Mouse (Mus musculus): ENCODE data around the gene Notum. TPM values are rescaled to one million over a fixed set of nuclear protein-coding genes. Genes with fewer than 3 reads are reported as not detected.

Gene Notum
- polyA plus RNA-seq, 1 experiment, result 25.5 TPM

GRCm38 (mm10) chr11:120634810-120635209 is 26.2 kb downstream of the Notum start:
- TF ChIP-seq CTCF (conservative IDR thresholded peaks at IDR 0.05; ENCODE audit: insufficient read depth, insufficient read length, low read depth, low read length) (no peak), POLR2A (IDR thresholded peaks at IDR 0.05; ENCODE audit: low read depth, low read length) (no peak)
- Histone ChIP-seq H3K27ac (ENCODE audit: insufficient read depth, low read depth, low read length) (no peak overlapping the region), H3K4me3 (ENCODE audit: insufficient read depth, low read depth, low read length) (no peak overlapping the region), H3K36me3 (ENCODE audit: control insufficient read depth, insufficient read depth, low read length) (no peaks in the 10 kb centered on the region), H3K4me1 (ENCODE audit: control insufficient read depth, insufficient read depth, low read length) (peaks cover 23% of the 10 kb centered on the region; the same call in 1 of the 2 replicates), H3K27me3 (replicated peaks; ENCODE audit: control insufficient read depth, insufficient read depth, low read length) (no peaks in the 10 kb centered on the region)
- WGBS, result 88% methylated on average over 5 of the region's 5 CpGs
- no peak for DNase-seq

GRCm38 (mm10) chr11:120633520-120634343 is 27.2 kb downstream of the Notum start, which contains the start of gene Mafg:
Gene Mafg (minus strand): TSS chr11:120633600.
- Histone ChIP-seq H3K27me3 (replicated peaks; ENCODE audit: control insufficient read depth, insufficient read depth, low read length) (no peaks in the 10 kb centered on the region), H3K4me3 (ENCODE audit: insufficient read depth, low read depth, low read length) (peak within 1 kb of the TSS; percentile 92), H3K27ac (ENCODE audit: insufficient read depth, low read depth, low read length) (peak within 1 kb of the TSS; percentile 95), H3K36me3 (ENCODE audit: control insufficient read depth, insufficient read depth, low read length) (no peaks in the 10 kb centered on the region), H3K4me1 (ENCODE audit: control insufficient read depth, insufficient read depth, low read length) (peaks cover 32% of the 10 kb centered on the region)
- no peak for TF ChIP-seq POLR2A (IDR thresholded peaks at IDR 0.05; ENCODE audit: low read depth, low read length)
- TF ChIP-seq CTCF (conservative IDR thresholded peaks at IDR 0.05; ENCODE audit: insufficient read depth, insufficient read length, low read depth, low read length), result no peak
- 11% methylated on average over 58 of the region's 58 CpGs for WGBS
- peak; percentile 98 for DNase-seq

GRCm38 (mm10) chr11:120632559-120633519 is 28.1 kb downstream of the Notum start:
- Histone ChIP-seq H3K36me3 (ENCODE audit: control insufficient read depth, insufficient read depth, low read length) (no peaks in the 10 kb centered on the region), H3K27ac (ENCODE audit: insufficient read depth, low read depth, low read length) (peak overlapping the region; percentile 95), H3K4me3 (ENCODE audit: insufficient read depth, low read depth, low read length) (peak overlapping the region; percentile 92), H3K4me1 (ENCODE audit: control insufficient read depth, insufficient read depth, low read length) (peaks cover 34% of the 10 kb centered on the region), H3K27me3 (replicated peaks; ENCODE audit: control insufficient read depth, insufficient read depth, low read length) (no peaks in the 10 kb centered on the region)
- WGBS, result under 1% methylated on average over 116 of the region's 116 CpGs
- TF ChIP-seq CTCF (conservative IDR thresholded peaks at IDR 0.05; ENCODE audit: insufficient read depth, insufficient read length, low read depth, low read length) (no peak), POLR2A (IDR thresholded peaks at IDR 0.05; ENCODE audit: low read depth, low read length) (peak; percentile 13)
- peak; percentile 94 for DNase-seq

- no peak for TF ChIP-seq POLR2A (IDR thresholded peaks at IDR 0.05; ENCODE audit: low read depth, low read length)
- Histone ChIP-seq H3K27me3 (replicated peaks; ENCODE audit: control insufficient read depth, insufficient read depth, low read length) (no peaks in the 10 kb centered on the region), H3K27ac (ENCODE audit: insufficient read depth, low read depth, low read length) (peak overlapping the region; percentile 95), H3K36me3 (ENCODE audit: control insufficient read depth, insufficient read depth, low read length) (no peaks in the 10 kb centered on the region), H3K4me3 (ENCODE audit: insufficient read depth, low read depth, low read length) (peak overlapping the region; percentile 92), H3K4me1 (ENCODE audit: control insufficient read depth, insufficient read depth, low read length) (peaks cover 34% of the 10 kb centered on the region)
- peak; percentile 45 for DNase-seq
- WGBS, result 34% methylated on average over 4 of the region's 4 CpGs
Measured at GRCm38 (mm10) chr11:120631726-120632448, 29.1 kb downstream of the Notum start.

- 17% methylated on average over 7 of the region's 7 CpGs for WGBS
- Histone ChIP-seq H3K36me3 (ENCODE audit: control insufficient read depth, insufficient read depth, low read length) (no peaks in the 10 kb centered on the region), H3K4me1 (ENCODE audit: control insufficient read depth, insufficient read depth, low read length) (peaks cover 34% of the 10 kb centered on the region), H3K27me3 (replicated peaks; ENCODE audit: control insufficient read depth, insufficient read depth, low read length) (no peaks in the 10 kb centered on the region), H3K4me3 (ENCODE audit: insufficient read depth, low read depth, low read length) (peak overlapping the region; percentile 41), H3K27ac (ENCODE audit: insufficient read depth, low read depth, low read length) (peak overlapping the region; percentile 95)
- TF ChIP-seq CTCF (conservative IDR thresholded peaks at IDR 0.05; ENCODE audit: insufficient read depth, insufficient read length, low read depth, low read length), result no peak
- no peak for TF ChIP-seq POLR2A (IDR thresholded peaks at IDR 0.05; ENCODE audit: low read depth, low read length)
- DNase-seq, result peak; percentile 86
Measured at GRCm38 (mm10) chr11:120630881-120631725, 29.9 kb downstream of the Notum start.

- Histone ChIP-seq H3K4me3 (ENCODE audit: insufficient read depth, low read depth, low read length) (peak overlapping the region; percentile 47), H3K4me1 (ENCODE audit: control insufficient read depth, insufficient read depth, low read length) (peaks cover 35% of the 10 kb centered on the region), H3K27ac (ENCODE audit: insufficient read depth, low read depth, low read length) (peak overlapping the region; percentile 95), H3K36me3 (ENCODE audit: control insufficient read depth, insufficient read depth, low read length) (no peaks in the 10 kb centered on the region), H3K27me3 (replicated peaks; ENCODE audit: control insufficient read depth, insufficient read depth, low read length) (no peaks in the 10 kb centered on the region)
- no peak for TF ChIP-seq POLR2A (IDR thresholded peaks at IDR 0.05; ENCODE audit: low read depth, low read length)
- peak; percentile 93 for DNase-seq
- WGBS, result 4% methylated on average over 5 of the region's 5 CpGs
Measured at GRCm38 (mm10) chr11:120630401-120630871, 30.5 kb downstream of the Notum start.

Measured in kidney, adult 2 months (tissue).